Mouse (Mus musculus) thymus, adult 18-20 months (tissue): ENCODE measurements around the gene Wfs1.

Experiments
- DNase-seq, 2 experiments: peaks; one replicate each; pipeline ENCODE4 v3.0.0; 2022; ENCODE audit warnings: mixed read lengths in 2 of 2

Wfs1 gene

DNA sequence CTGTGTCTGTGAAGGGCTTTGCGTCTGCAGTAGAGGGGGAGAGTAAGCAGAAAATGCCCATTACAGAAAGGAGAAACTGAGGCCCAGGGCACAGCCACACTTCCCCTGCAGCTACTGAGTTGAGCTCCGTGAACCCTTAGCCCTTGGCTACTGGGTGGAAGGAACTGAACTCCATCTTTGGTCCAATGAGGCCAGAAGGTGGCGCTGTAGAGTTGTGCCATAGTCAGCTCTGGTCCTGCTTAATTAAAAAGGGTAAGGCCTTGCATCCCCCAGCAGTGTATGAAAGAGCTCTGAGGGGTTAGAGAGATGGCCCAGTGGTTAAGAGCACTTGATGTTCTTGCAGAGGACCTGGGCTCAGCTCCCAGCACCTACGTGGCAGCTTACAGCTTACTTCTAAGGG lies 60.3 kb downstream of the Wfs1 start:
- DNase-seq: no peak

DNA sequence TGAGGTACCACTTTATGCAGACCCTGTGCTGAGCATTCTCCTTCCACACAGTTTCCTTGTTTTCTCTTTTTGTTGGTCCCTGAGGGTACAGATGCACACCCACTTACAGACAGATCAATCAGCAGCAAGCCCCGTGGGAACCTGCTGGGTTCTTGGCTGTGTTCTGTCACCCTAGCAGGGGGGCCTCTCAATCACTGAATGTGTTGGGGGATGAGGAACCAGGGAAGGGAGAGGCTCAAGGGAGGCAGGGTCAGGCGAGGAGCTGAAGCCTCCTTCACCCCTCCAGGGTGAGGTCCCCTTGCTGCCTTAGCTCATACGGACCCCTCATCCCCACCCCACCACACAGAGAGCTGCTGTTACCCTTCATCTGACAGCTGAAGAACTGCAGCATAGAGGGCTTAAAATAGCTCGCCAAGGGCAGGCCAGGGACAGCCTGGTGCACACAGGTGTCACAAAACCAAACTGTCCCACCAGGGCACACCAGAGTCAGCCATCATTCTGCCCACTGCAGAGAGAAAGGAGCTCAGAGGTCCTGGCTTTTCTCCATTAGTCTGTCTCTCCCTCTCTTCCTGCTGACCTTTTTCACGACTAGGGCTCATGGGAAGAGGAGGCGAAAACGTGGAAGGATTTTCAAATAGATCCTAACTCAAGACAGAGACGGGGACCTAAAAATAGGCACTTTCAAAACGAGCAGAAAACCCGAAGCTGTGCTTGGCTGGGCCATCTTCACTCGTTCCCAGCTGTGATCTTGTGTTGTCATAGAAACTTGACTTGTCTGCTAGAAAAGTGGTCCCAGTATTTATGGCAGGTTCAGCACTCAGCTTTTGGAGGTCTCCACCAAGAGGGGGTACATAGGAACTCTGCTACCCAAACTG lies 64.9 kb downstream of the Wfs1 start:
- DNase-seq: no peak

DNA sequence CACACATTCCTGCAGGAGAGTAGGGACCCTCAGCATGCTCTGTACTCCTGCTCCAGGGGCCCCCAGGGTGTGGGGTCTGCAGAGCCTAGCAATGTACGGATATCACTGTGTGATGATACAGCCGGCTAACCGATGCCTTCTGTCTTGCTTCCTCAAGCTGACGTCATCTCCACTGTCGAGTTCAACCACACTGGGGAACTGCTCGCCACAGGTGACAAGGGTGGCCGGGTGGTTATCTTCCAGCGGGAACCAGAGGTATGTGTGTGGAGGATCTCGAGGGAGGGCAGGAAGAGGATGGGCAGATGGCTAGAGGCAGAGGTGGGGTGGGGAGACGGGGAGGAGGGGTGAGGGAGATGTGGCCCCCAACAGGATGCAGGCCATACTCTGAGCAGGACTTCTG lies 66.2 kb downstream of the Wfs1 start:
- no peak for DNase-seq

DNA sequence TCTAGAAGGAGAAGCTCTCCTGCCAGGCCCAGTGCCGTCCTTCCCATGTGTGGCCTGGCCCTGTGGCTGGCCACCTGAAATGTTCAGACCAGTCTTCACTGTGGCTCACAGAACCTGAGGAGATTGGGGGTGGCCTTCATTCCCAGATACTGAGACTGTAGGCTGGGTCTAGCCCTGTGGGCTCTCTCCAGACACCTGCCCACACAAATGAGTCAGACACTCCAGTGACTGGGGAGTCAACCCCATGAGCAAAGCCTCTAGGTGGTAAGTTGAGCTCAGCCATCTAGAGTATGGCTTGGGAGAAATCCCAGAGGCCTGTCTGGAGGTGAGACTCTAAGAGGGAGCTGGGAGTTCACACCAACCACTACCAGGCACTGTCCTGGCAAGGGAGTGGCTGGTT lies 67.1 kb downstream of the Wfs1 start:
- DNase-seq: no peak

DNA sequence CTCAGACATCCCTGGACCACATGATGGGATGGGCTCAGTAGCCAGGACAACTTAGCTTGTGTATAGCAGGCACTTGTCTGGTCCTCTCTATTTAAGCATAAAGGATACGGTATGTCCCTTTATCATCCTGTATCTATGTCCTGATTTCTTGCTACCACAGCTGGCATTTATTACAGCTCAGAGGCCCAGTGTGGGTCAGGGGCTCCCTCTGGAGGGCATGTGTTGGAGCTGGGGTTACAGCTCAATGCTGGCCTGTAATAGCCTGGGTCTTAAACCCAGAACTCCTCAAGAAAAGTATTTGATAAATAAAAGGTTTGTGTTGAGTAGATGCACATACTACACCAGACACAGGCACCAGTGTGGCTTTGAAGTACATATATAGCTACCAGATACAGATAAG lies 68.9 kb downstream of the Wfs1 start:
- no peak for DNase-seq

DNA sequence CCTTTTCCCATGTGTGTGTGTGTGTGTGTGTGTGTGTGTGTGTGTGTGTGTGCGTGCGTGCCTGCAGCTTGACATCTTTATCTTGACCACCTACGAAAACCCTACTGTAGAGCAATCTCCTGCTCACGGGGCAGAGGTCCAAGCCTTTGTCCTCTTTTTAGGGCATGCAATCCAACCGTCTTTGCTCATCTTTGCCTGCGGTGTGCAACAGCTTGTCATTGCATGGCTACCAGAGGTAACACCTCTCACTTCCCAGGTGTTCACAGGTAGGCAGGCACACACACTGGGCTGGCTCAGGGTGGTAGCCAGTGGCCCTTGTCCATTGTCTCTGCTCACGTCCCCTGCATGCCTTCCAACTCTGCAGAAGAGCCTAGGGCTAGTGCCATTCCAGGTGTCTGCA lies 71.0 kb downstream of the Wfs1 start:
- DNase-seq: no peak

DNA sequence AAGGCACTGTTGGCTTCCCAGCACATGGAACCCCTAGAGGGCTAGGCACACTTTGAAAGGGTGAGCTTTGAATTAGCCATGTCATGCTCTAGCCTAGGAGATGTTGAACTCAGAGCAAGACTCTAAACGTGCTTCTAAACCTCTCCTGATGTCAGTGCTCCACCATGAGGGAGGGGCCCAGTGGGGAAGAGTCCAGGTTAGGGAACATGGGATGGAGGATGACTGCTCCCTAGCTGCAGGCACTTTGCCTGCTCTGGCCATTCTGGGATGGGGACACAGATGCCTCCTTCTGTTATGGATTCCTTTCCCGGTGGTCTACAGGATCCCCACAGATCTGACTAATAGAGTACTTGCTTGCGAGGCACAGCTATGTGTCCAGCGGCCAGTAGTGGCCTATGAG lies 71.8 kb downstream of the Wfs1 start:
- DNase-seq: no peak

DNA sequence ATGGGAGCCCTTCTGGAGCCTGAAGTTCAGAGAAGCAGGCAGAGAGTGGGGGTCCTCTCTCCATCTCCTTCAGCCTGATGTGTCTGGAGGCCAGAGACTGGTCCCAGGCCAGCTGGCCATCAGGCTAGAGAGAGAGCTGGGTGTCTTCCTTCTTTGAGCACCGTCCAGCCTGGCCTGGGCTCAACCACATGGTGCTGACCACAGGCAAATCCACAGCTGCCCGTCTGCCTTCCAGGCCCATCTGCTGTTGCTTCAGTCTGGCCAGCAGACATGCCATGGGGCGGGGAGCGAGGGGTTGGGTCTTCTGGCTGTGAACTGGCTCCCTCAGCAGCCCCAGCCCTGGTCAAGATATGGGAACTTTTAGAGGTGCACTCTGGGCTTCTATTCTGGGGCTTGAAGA lies 72.4 kb downstream of the Wfs1 start:
- DNase-seq: no peak
